Mouse (Mus musculus) lung, embryonic 14.5 days (tissue): Measurements from ENCODE around the gene Ccdc84. TPM values are rescaled to one million over a fixed set of nuclear protein-coding genes. Genes with fewer than 3 reads are reported as not detected.
A peak's percentile ranks its signal among the peaks of the same experiment; 100 is the strongest.

Experiments
- ATAC-seq: fragments of 200-750 bp; cut with Nextera tagmentation; 2 replicates; pipeline ENCODE4 v1.8.0; 2017; ENCODE audit warnings: mild to moderate bottlenecking, moderate TSS enrichment, moderate library complexity; ENCODE audit not compliant: insufficient read depth
- DNase-seq: peaks from one replicate; pipeline ENCODE4 v3.0.0-alpha.2; 2015
- H3K27ac ChIP-seq: fragments of 300-500 bp; sonication (generic); 2 replicates; pipeline ENCODE4 v1.5.1; 2014; ENCODE audit warnings: low read depth, mild to moderate bottlenecking, moderate library complexity
- H3K27me3 ChIP-seq: fragments of 300-500 bp; sonication (generic); 2 replicates; pipeline ENCODE4 v1.6.1; 2014; ENCODE audit warnings: low read length, control low read depth; ENCODE audit not compliant: insufficient read depth
- H3K36me3 ChIP-seq: fragments of 300-500 bp; sonication (generic); 2 replicates; pipeline ENCODE4 v1.6.1; 2014; ENCODE audit warnings: control low read depth; ENCODE audit not compliant: insufficient read depth
- H3K4me1 ChIP-seq: fragments of 300-500 bp; sonication (generic); 2 replicates; pipeline ENCODE4 v1.6.1; 2014; ENCODE audit warnings: antibody characterized with exemption, control low read depth; ENCODE audit not compliant: insufficient read depth
- H3K4me2 ChIP-seq: fragments of 300-500 bp; sonication (generic); 2 replicates; pipeline ENCODE4 v1.6.1; 2014; ENCODE audit warnings: mild to moderate bottlenecking
- H3K4me3 ChIP-seq: fragments of 300-500 bp; sonication (generic); 2 replicates; pipeline ENCODE4 v1.5.1; 2014; ENCODE audit warnings: low read depth, low read length
- H3K9ac ChIP-seq: fragments of 300-500 bp; sonication (generic); 2 replicates; pipeline ENCODE4 v1.6.1; 2014
- H3K9me3 ChIP-seq: fragments of 300-500 bp; sonication (generic); 2 replicates; pipeline ENCODE4 v1.6.1; 2016; ENCODE audit warnings: low read depth, low read length, control low read depth
- CTCF ChIP-seq: IDR thresholded peaks from 2 replicates; pipeline ENCODE4 v1.5.1; 2016; ENCODE audit warnings: antibody characterized with exemption, low read depth
- WGBS: fragments of 180-500 bp; shearing (Covaris S2); extraction: QIAGEN DNeasy Blood & Tissue Kit; methylation state at CpG from one replicate; pipeline ENCODE4 v1.1.7; 2014; 5-methylcytosine and 5-hydroxymethylcytosine counted together
- polyA plus RNA-seq: library from polyadenylated mRNA; unstranded; fragments of >200 nt; fragmentation: Nextera tagmentation; extraction: Ambion mirVana; gene quantifications from 2 replicates; pipeline ENCODE4 v1.2.1, GENCODE M21; 2014

Ccdc84 gene
- polyA plus RNA-seq, 1 experiment from 2014 or later, result 27.7 TPM

DNA sequence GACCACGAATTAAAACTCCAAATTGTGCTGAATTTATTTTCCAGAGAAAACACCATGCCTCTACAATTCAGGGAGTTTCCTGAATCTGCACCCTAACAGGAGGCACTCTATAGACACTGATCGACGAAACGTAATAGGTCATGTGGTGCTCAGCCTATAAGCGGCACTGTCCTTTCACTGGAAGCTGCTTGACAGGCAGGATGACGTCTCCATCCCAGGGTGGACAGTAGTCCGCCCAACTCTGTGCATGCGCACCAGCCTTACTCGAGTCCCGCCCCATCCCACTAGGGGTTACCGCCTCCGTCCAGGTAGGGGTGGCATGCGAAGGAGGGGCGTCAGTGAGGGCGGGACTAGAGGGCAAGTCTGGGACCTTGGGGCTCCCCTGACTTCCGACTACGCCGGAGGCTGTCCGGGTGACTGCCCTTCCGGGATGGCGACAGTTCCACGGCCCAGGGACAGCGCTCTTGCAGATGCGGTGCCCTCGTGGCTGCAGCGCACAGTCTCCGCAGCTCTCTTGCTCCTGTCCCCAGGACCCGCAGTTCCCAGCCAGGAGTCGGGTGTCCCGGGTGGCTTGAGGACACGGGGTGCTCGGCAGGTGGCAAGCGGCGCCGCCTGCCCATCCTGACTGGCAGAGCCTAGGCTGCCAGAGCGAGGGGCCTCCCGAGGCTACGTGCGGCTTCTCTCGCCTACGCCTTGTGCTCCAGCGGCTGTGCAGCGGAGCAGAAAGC is 21.5 kb downstream of the Ccdc84 start, which contains the start of gene Slc37a4:
TSS of gene Slc37a4 (plus strand) at position 169 of the 728 bp plus-strand sequence.
- Histone ChIP-seq H3K27ac (peak within 1 kb of the TSS; percentile 75), H3K4me1 (no peaks in the 10 kb centered on the region), H3K9ac (peak within 1 kb of the TSS; percentile 76), H3K4me2 (peak within 1 kb of the TSS; percentile 96), H3K9me3 (no peaks in the 10 kb centered on the region), H3K27me3 (0 out of 2 replicates have a peak, but pooled peaks cover 3% of the 10 kb centered on the region), H3K36me3 (peaks cover 37% of the 10 kb centered on the region), H3K4me3 (peak within 1 kb of the TSS; percentile 79)
- peak; percentile 99 for ATAC-seq
- WGBS, result under 1% methylated on average over 43 of the region's 43 CpGs
- peak; percentile 95 for DNase-seq
- 0 out of 2 replicates have a peak, but pooled peaks have one; percentile 38 for TF ChIP-seq CTCF

DNA sequence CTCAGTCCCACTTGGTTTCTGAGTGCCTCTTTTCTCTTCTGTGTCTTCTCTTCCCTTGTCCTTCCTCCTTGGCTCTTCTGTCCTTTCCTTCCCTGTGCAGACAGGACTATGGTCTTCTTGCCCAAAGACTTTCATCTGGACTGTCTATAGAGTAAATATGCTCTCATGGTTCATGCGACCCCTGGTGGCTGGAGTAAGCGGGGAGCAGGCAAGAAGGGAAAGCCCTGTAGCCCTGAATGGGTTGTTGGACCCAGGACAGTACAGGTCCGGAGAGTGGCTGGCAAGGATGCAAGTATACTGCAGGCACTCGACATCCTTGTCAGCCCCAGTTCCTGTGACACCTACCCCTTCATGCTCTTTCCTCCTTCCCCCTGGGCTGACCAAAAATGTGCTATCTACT is 26.9 kb downstream of the Ccdc84 start:
- 0 out of 2 replicates have a peak, but pooled peaks have one; percentile 28 for ATAC-seq
- Histone ChIP-seq H3K27me3 (no peaks in the 10 kb centered on the region), H3K4me1 (no peaks in the 10 kb centered on the region), H3K4me2 (no peak overlapping the region), H3K4me3 (no peak overlapping the region), H3K9me3 (no peaks in the 10 kb centered on the region), H3K27ac (no peak overlapping the region), H3K9ac (no peak overlapping the region), H3K36me3 (peaks cover 58% of the 10 kb centered on the region)
- DNase-seq, result peak; percentile 87
- peak; percentile 85 for TF ChIP-seq CTCF
- 45% methylated on average over 4 of the region's 4 CpGs for WGBS

DNA sequence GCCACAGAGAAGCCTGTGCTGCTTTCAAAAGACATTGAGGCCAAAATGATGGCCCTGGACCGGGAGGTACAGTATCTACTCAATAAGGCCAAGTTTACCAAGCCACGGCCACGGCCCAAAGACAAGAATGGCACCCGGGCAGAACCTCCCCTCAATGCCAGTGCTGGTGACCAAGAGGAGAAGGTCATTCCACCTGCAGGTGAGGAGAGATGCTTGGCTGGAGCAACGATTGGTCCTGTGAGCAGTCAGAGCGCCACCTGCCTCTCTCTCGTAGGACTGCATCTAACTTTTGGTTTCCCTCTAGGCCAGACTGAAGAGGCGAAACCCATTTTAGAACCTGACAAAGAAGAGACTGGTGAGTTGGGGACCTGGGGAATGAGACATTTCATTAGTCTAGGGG is 29.1 kb downstream of the Ccdc84 start:
- no peaks in the 10 kb centered on the region for H3K9me3 ChIP-seq
- H3K36me3 ChIP-seq, result peaks cover 80% of the 10 kb centered on the region
- H3K4me1 ChIP-seq, result no peaks in the 10 kb centered on the region
- H3K4me3 ChIP-seq, result no peak overlapping the region
- DNase-seq (peak; percentile 65), ATAC-seq (no peak)
- no peak overlapping the region for H3K4me2 ChIP-seq
- TF ChIP-seq CTCF, result peak; percentile 72
- 61% methylated on average over 8 of the region's 8 CpGs for WGBS
- no peak overlapping the region for H3K9ac ChIP-seq
- H3K27ac ChIP-seq, result no peak overlapping the region
- H3K27me3 ChIP-seq, result no peaks in the 10 kb centered on the region

DNA sequence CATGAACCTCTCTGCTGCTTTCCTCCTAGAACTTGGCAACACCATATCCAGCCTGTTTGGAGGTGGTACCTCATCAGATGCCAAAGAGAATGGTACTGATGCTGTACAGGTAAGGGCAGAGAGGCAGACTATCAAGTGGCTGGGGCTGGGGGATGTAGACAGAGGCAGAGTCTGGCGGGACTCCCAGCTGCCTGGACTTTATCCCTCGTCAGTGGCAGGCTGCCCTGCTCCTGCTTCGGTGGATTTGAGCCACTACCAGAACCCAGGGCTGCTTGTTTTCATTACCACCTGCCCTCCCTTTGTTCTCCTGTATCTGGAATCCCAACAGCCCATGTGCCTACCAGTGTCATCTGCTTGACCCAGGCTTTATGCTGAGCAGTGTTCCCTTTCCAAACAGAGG is 31.1 kb downstream of the Ccdc84 start:
- H3K9ac ChIP-seq, result no peak overlapping the region
- no peak overlapping the region for H3K4me2 ChIP-seq
- 72% methylated on average over 3 of the region's 3 CpGs for WGBS
- H3K9me3 ChIP-seq, result no peaks in the 10 kb centered on the region
- no peaks in the 10 kb centered on the region for H3K27me3 ChIP-seq
- DNase-seq, result no peak
- no peak for TF ChIP-seq CTCF
- no peaks in the 10 kb centered on the region for H3K4me1 ChIP-seq
- no peak for ATAC-seq
- no peak overlapping the region for H3K4me3 ChIP-seq
- H3K27ac ChIP-seq, result no peak overlapping the region
- peaks cover 98% of the 10 kb centered on the region for H3K36me3 ChIP-seq

DNA sequence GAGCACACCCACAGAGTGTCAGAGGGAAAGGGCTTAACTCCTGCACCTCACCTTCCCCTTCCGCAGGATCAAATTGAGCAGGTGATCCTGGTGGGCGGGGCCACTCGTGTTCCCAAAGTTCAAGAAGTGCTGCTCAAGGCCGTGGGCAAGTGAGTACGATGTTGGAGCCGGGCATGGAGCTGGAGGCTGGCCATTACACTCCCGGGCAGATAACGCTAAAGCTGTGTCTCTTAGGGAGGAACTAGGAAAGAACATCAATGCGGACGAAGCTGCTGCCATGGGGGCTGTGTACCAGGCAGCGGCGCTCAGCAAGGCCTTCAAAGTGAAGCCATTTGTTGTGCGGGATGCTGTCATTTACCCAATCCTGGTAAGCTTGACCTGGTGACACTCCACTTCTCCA is 33.8 kb downstream of the Ccdc84 start:
- TF ChIP-seq CTCF, result no peak
- H3K9ac ChIP-seq, result no peak overlapping the region
- DNase-seq (no peak), ATAC-seq (no peak)
- H3K36me3 ChIP-seq, result peaks cover 89% of the 10 kb centered on the region
- peaks cover 8% of the 10 kb centered on the region for H3K4me1 ChIP-seq
- H3K27me3 ChIP-seq, result no peaks in the 10 kb centered on the region
- 88% methylated on average over 13 of the region's 13 CpGs for WGBS
- no peak overlapping the region for H3K4me3 ChIP-seq
- no peaks in the 10 kb centered on the region for H3K9me3 ChIP-seq
- no peak overlapping the region for H3K27ac ChIP-seq
- H3K4me2 ChIP-seq, result no peak overlapping the region

DNA sequence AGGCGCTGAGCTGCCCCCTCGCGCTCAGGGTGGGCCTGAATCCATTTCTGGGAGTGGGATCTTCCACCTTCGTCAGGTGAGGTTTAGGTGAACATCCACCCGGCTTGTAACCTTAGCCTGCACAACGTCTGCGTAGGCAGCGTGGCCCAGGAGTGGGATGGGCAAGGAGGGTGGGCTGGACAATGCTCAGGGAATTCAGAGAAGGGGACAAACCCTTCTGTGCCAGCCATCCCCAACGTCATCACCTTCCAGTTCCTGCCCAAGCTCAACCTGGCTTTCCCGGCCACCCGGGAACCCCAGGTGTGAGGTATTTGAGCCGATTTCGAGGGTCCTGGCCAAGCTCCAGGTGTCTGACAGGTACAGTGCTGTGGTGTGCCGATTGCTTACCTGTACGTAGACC is 38.5 kb downstream of the Ccdc84 start:
- Histone ChIP-seq H3K4me1 (peaks cover 8% of the 10 kb centered on the region), H3K36me3 (peaks cover 41% of the 10 kb centered on the region), H3K9ac (peak overlapping the region; percentile 94), H3K4me3 (peak overlapping the region; percentile 94), H3K9me3 (no peaks in the 10 kb centered on the region), H3K4me2 (peak overlapping the region; percentile 97), H3K27ac (peak overlapping the region; percentile 83), H3K27me3 (no peaks in the 10 kb centered on the region)
- ATAC-seq (peak; percentile 18), DNase-seq (no peak)
- 4% methylated on average over 15 of the region's 15 CpGs for WGBS
- TF ChIP-seq CTCF, result no peak

DNA sequence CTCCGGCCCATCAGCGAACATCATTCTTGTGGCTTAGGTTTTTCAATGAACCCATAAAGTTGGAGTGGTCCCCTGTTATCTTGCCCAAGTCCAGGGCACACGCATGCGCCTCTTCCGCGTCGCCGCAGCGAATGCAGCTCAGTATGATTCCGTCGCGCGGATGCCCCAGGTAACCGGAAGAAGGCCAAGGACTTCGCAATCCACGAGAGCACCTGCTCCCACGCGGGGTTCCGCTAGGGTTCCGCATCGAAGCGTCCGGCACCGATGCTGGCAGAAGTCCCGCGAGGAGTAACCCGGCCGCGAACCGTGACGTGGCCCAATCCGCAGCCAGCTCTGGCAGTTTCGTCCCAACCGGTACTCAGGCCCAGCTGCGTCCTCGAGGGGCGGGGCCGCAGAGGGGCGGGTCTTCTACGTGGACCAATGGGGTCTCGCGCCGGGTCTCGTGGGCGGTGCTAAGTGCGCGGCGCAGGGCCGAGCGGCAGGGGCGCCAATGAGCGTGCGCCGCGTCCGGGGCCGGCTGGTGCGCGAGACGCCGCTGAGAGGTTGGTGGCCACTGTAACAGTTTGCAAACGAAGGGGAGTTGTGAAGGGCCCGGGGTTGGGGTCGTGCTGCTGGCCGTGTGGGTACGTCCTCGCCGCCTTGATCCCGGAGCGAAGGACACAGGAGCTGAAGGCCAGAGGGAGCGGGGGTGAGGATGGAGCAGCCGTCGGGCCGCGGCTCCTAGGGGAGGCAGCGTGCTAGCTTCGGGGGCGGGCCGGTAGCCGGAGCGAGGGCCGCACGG is 39.1 kb downstream of the Ccdc84 start, which contains the start of gene Hyou1:
TSS of gene Hyou1 (plus strand) at position 437 of the 781 bp plus-strand sequence.
- DNase-seq, result peak; percentile 99
- H3K4me1 ChIP-seq, result peaks cover 8% of the 10 kb centered on the region
- peak within 1 kb of the TSS; percentile 88 for H3K27ac ChIP-seq
- H3K4me3 ChIP-seq, result peak within 1 kb of the TSS; percentile 94
- ATAC-seq, result peak; percentile 97
- WGBS, result under 1% methylated on average over 83 of the region's 83 CpGs
- peak; percentile 19; the same call in 1 of the 2 replicates for TF ChIP-seq CTCF
- peaks cover 35% of the 10 kb centered on the region for H3K36me3 ChIP-seq
- no peaks in the 10 kb centered on the region for H3K9me3 ChIP-seq
- H3K9ac ChIP-seq, result peak within 1 kb of the TSS; percentile 94
- peak within 1 kb of the TSS; percentile 97 for H3K4me2 ChIP-seq
- no peaks in the 10 kb centered on the region for H3K27me3 ChIP-seq
